Mouse (Mus musculus) adrenal gland (tissue): Measurements from ENCODE around the gene Klrc3.
"Not testable (repeated sequence)": the region's sequence is repeated elsewhere in the genome, so short reads cannot be mapped to it uniquely, and the experiment has no call there.

Experiments
- intact Hi-C: fragments of 180-260 bp; cut with DNase I; formaldehyde crosslinking; loops from one replicate; pipeline ENCODE4 v1.15.1; 2025
- long read RNA-seq, 2 experiments: library from polyadenylated mRNA; unstranded; transcript quantifications; one replicate each; pipeline ENCODE4 v2.0.0; 2020; ENCODE audit warnings: borderline replicate concordance in 1 of 2; ENCODE audit not compliant: insufficient replicate concordance in 1 of 2
- microRNA-seq, 2 experiments: library from miRNA; unstranded; fragments of <30 nt; microRNA quantifications; one replicate each; pipeline ENCODE4; 2019

Klrc3 gene
- long read RNA-seq, experiment 1 = 0 reads
- long read RNA-seq, experiment 2 = 0 reads

- intact Hi-C loops = not testable (repeated sequence)
Observed at GRCm38 (mm10) chr6:129643237-129643636, at the start of gene Klrc3. Klrc3 (minus strand) TSS chr6:129643337.

- intact Hi-C loops = not testable (repeated sequence)
Observed at GRCm38 (mm10) chr6:129691436-129691835, 48.3 kb upstream of the Klrc3 start.

DNA sequence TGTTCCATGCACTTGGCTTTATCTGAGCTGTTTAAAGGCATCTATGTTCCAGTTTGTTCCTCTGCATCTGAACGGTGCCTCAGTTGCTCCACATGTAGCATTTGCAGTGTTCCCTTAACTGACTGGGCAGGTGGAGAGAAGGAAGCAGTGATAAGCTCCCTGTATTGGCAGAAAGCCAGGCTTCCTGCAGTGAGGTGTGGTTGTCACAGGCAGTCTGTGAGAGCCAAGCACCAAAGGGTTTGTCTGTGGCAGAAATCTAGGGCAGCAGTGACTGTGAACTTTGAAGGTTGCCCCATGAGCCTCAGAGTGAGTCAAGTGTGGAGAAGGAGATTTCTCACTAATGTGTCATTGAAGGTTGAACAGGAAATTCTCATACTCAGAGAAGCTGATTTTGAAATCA lies 37.2 kb upstream of the Klrc3 start:
- intact Hi-C loops = no loop called here

DNA sequence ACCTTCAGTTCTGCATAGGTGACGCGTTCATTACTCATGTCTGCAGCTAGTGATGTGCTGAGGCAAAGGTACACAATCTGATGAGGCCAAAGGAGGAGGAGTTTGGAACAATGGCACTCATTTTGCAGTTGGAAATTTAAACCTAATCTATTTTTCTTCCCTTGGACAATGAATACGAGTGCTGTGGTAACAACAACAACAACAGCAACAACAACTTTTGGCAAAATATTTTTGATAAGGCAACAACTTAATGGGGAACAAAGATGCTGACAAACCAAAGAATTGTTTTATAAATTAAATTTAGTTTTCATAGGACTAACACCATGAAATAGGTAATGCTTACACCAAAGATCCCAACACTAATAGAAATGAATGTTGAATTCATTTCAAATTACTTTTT lies 35.7 kb upstream of the Klrc3 start, which contains the start of gene Klrc1:
Gene Klrc1, minus strand, starts transcription at position 101 of the 400 bp plus-strand sequence.
- intact Hi-C loops = no loop called here

- intact Hi-C loops = not testable (repeated sequence)
Observed at GRCm38 (mm10) chr6:129661301-129661700, 18.2 kb upstream of the Klrc3 start.

GRCm38 (mm10) chr6:129660589-129660988 lies 17.5 kb upstream of the Klrc3 start, which contains the start of gene Klrc2:
Klrc2 (minus strand) TSS chr6:129660689.
- intact Hi-C loops = not testable (repeated sequence)

DNA sequence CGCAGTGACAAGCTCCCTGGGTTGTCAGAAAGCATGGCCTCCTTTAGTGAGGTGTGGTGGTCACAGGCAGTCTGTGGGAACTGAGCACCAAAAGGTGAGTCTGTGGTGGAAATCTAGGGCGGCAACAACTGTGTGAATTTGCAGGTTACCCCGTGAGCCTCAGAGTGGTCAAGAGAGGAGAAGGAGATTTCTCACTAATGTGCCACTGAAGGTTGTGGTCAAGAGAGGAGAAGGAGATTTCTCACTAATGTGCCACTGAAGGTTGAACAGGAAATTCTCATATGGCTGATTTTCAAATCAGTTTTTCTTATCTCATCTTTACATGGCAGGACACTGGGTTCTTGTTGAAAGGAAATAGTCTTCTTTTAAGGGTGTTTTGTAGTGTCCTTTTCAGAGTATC lies 917 bp upstream of the Klrc3 start:
- intact Hi-C loops = not testable (repeated sequence)

- intact Hi-C loops = not testable (repeated sequence)
Observed at GRCm38 (mm10) chr6:129631046-129631445, 12.1 kb downstream of the Klrc3 start.

DNA sequence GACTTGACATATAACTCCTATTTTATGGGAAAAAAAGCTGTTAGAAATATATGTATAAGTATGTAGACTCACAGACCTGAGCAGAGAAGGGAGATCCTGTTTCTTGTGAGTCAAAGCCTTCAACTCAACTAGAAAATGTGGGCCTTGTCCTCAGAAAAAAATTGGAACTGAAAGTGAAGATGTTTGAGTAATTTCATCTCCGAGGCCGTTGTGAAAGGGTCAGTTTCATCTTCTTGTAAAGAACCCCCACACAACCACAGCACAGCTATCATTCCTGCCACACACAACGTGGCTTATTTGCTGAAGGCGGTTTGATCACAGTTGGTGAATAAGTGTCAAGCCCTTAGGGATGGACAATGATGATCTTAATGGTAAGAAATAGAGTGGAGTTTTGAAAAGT lies 19.4 kb downstream of the Klrc3 start, which contains the start of gene Klrk1:
Gene Klrk1, minus strand, starts transcription at position 130 of the 400 bp plus-strand sequence.
- intact Hi-C loops = no loop called here

DNA sequence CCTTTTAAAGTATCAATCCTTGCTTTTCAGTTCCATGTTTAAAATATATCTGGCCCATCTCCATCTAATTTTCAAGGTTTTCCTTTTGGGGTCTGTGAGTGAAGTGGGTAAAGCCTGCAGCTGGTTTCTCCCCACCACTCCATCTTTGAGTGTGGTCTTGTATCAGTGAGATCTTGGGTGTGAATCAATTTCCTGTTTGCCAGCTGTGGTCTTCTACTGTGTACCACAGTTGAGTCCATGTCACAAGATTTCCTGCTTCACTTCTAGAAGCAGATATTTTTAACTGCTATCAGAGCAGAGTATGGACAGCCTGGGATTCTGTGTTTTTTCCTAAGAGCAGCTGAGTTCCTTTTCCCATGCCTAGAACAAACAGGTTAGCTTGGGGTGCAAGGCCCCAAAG lies 34.8 kb downstream of the Klrc3 start:
- intact Hi-C loops = no loop called here

- intact Hi-C loops = no loop called here
Observed at GRCm38 (mm10) chr6:129591508-129591907, 51.6 kb downstream of the Klrc3 start, which contains the start of gene Klrd1. Klrd1 (plus strand) TSS chr6:129591782.

Small RNAs within 50 kb of the gene (microRNA-seq; reads per million reads assigned to microRNA genes)
- gene Mir680-1 = 0 reads per million in 2 experiments
